Mouse (Mus musculus): ENCODE results near the gene Gcn1l1. TPM values are rescaled to one million over a fixed set of nuclear protein-coding genes. Genes with fewer than 3 reads are reported as not detected.

The Gcn1l1 gene
- total and polyA plus RNA-seq, 3 experiments = 48.6 to 51.1 (median 49.4) TPM

- peak; percentile 58 for DNase-seq
Observed at GRCm38 (mm10) chr5:115534856-115535255, 30.2 kb upstream of the Gcn1l1 start.

GRCm38 (mm10) chr5:115535635-115536034, 29.4 kb upstream of the Gcn1l1 start:
- DNase-seq = peak; percentile 35

GRCm38 (mm10) chr5:115538017-115538692, 26.9 kb upstream of the Gcn1l1 start:
- no peak for DNase-seq

GRCm38 (mm10) chr5:115538693-115539043, 26.4 kb upstream of the Gcn1l1 start:
- DNase-seq = peak; percentile 91

GRCm38 (mm10) chr5:115542635-115543384, 22.2 kb upstream of the Gcn1l1 start:
- DNase-seq = no peak

- DNase-seq = peak; percentile 89
Observed at GRCm38 (mm10) chr5:115543509-115544253, 21.4 kb upstream of the Gcn1l1 start.

GRCm38 (mm10) chr5:115544655-115545185, 20.3 kb upstream of the Gcn1l1 start:
- no peak for DNase-seq

GRCm38 (mm10) chr5:115545636-115546035, 19.4 kb upstream of the Gcn1l1 start:
- no peak for DNase-seq

- no peak for DNase-seq
Observed at GRCm38 (mm10) chr5:115546536-115546935, 18.5 kb upstream of the Gcn1l1 start.

GRCm38 (mm10) chr5:115547014-115547413, 18.0 kb upstream of the Gcn1l1 start:
- DNase-seq = no peak

- DNase-seq = no peak
Observed at GRCm38 (mm10) chr5:115547421-115547820, 17.6 kb upstream of the Gcn1l1 start.

GRCm38 (mm10) chr5:115548501-115549285, 16.4 kb upstream of the Gcn1l1 start:
- no peak for DNase-seq

GRCm38 (mm10) chr5:115550482-115551005, 14.5 kb upstream of the Gcn1l1 start:
- no peak for DNase-seq

- no peak for DNase-seq
Observed at GRCm38 (mm10) chr5:115551386-115551785, 13.7 kb upstream of the Gcn1l1 start.

GRCm38 (mm10) chr5:115551799-115552198, 13.3 kb upstream of the Gcn1l1 start:
- no peak for DNase-seq

- DNase-seq = no peak
Observed at GRCm38 (mm10) chr5:115553801-115554420, 11.1 kb upstream of the Gcn1l1 start.

GRCm38 (mm10) chr5:115554536-115555291, 10.3 kb upstream of the Gcn1l1 start:
- no peak for DNase-seq

GRCm38 (mm10) chr5:115556217-115556616, 8.8 kb upstream of the Gcn1l1 start:
- DNase-seq = peak; percentile 81

GRCm38 (mm10) chr5:115558182-115558794, 6.8 kb upstream of the Gcn1l1 start:
- DNase-seq = no peak
